Mouse (Mus musculus) c-Kit-negative CD71-positive TER-119-positive erythroid progenitor cells, embryonic 14.5 days (primary cell): ENCODE data around the gene Ptgdr2.

Experiments
- DNase-seq: peaks from one replicate; pipeline ENCODE4 v3.0.0-alpha.2; 2013; ENCODE audit warnings: low read depth, low spot score

Gene Ptgdr2

GRCm38 (mm10) chr19:10937110-10937563 lies at the start of gene Ptgdr2:
Ptgdr2 (plus strand) TSS chr19:10937160.
- DNase-seq = no peak

- DNase-seq = no peak
Measured at GRCm38 (mm10) chr19:10892201-10892600, 44.8 kb upstream of the Ptgdr2 start.

- DNase-seq = peak; percentile 93
Measured at GRCm38 (mm10) chr19:10895016-10895528, 41.9 kb upstream of the Ptgdr2 start, which contains the start of gene Prpf19. Prpf19 (plus strand) TSS chr19:10895231.

- DNase-seq = no peak
Measured at GRCm38 (mm10) chr19:10895708-10896107, 41.3 kb upstream of the Ptgdr2 start.

GRCm38 (mm10) chr19:10896849-10897248 lies 40.1 kb upstream of the Ptgdr2 start:
- no peak for DNase-seq

GRCm38 (mm10) chr19:10897491-10897890 lies 39.5 kb upstream of the Ptgdr2 start:
- no peak for DNase-seq

- no peak for DNase-seq
Measured at GRCm38 (mm10) chr19:10900315-10900714, 36.6 kb upstream of the Ptgdr2 start.

- no peak for DNase-seq
Measured at GRCm38 (mm10) chr19:10901046-10901445, 35.9 kb upstream of the Ptgdr2 start.

- DNase-seq = no peak
Measured at GRCm38 (mm10) chr19:10904512-10904911, 32.4 kb upstream of the Ptgdr2 start.

GRCm38 (mm10) chr19:10904927-10905727 lies 31.8 kb upstream of the Ptgdr2 start:
- DNase-seq = no peak

GRCm38 (mm10) chr19:10905728-10906000 lies 31.3 kb upstream of the Ptgdr2 start:
- no peak for DNase-seq

GRCm38 (mm10) chr19:10907891-10908290 lies 29.1 kb upstream of the Ptgdr2 start:
- DNase-seq = no peak

- DNase-seq = no peak
Measured at GRCm38 (mm10) chr19:10909087-10909721, 27.8 kb upstream of the Ptgdr2 start.

- no peak for DNase-seq
Measured at GRCm38 (mm10) chr19:10914291-10914690, 22.7 kb upstream of the Ptgdr2 start.

- no peak for DNase-seq
Measured at GRCm38 (mm10) chr19:10914870-10915269, 22.1 kb upstream of the Ptgdr2 start.

GRCm38 (mm10) chr19:10916506-10916905 lies 20.5 kb upstream of the Ptgdr2 start:
- DNase-seq = no peak

GRCm38 (mm10) chr19:10918321-10918991 lies 18.5 kb upstream of the Ptgdr2 start:
- no peak for DNase-seq

- no peak for DNase-seq
Measured at GRCm38 (mm10) chr19:10920532-10920931, 16.4 kb upstream of the Ptgdr2 start, which contains the start of gene Zp1. Zp1 (minus strand) TSS chr19:10920632.

- no peak for DNase-seq
Measured at GRCm38 (mm10) chr19:10921058-10921457, 15.9 kb upstream of the Ptgdr2 start.

- no peak for DNase-seq
Measured at GRCm38 (mm10) chr19:10924220-10924619, 12.7 kb upstream of the Ptgdr2 start.

- DNase-seq = no peak
Measured at GRCm38 (mm10) chr19:10926123-10926621, 10.8 kb upstream of the Ptgdr2 start.

- no peak for DNase-seq
Measured at GRCm38 (mm10) chr19:10926666-10927065, 10.3 kb upstream of the Ptgdr2 start.
